Mouse (Mus musculus): ENCODE data around the gene Gabbr2. TPM values are rescaled to one million over a fixed set of nuclear protein-coding genes. Genes with fewer than 3 reads are reported as not detected.

Gene Gabbr2
- polyA plus RNA-seq (2012; ENCODE audit: low replicate concordance), result 0.08 and 0.16 TPM in 2 replicates

GRCm38 (mm10) chr4:46991016-46991958 lies at the start of gene Gabbr2:
Gene Gabbr2 (minus strand): TSS chr4:46991873.

GRCm38 (mm10) chr4:46650086-46650753 lies 341.5 kb downstream of the Gabbr2 start, which contains the start of gene Tbc1d2:
Gene Tbc1d2 (minus strand): TSS chr4:46650209.

Other genes with a start within 250 kb of the Gabbr2 start
- 1.3 and 4.1 TPM in 2 replicates for gene Anks6, start 65.6 kb upstream of the Gabbr2 start, polyA plus RNA-seq (2012; ENCODE audit: low replicate concordance)
- gene Galnt12, start 100.0 kb upstream of the Gabbr2 start, polyA plus RNA-seq (2012; ENCODE audit: low replicate concordance), result 9.3 and 15.9 TPM in 2 replicates
- 0.24 and 0.68 TPM in 2 replicates for gene Col15a1, start 216.3 kb upstream of the Gabbr2 start, polyA plus RNA-seq (2012; ENCODE audit: low replicate concordance)

All from hematopoietic multipotent progenitor cell, adult 10-12 weeks (in vitro differentiated cells).